Comparison of ENCODE assay signal across 13 mouse cellular contexts in the genomic region with DNA sequence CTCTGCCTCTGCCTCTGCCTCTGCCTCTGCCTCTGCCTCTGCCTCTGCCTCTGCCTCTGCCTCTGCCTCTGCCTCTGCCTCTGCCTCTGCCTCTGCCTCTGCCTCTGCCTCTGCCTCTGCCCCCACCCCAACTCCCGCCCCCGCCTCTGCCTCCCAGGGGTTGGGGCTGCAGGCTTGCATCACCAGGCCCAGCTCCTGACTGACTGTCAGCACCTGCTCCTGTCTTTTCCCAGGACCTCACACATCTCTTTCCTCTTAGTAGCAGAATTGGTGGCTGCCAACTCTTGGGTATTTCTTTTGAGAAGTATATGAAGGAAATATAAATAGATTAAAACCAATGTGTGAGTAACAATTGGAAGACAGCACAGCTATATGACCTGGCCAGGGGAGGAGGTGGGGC.
"Had no signal": no experiment of that assay in that cellular context is flagged by ENCODE, and none has a peak within 500 bp of the region (broad histone marks: within the 10 kb centered on the region; RNA-seq: fewer than 3 reads in every experiment).

No protein-coding gene starts in this region.

- H3K9me3 ChIP-seq: midbrain, embryonic 10.5 days; midbrain, embryonic 12.5 days; neural tube, embryonic 12.5 days had no signal

- H3K4me1 ChIP-seq: midbrain, embryonic 10.5 days; midbrain, embryonic 12.5 days; neural tube, embryonic 12.5 days had no signal

- H3K27me3 ChIP-seq: midbrain, embryonic 12.5 days; neural tube, embryonic 12.5 days had no signal

- H3K4me2 ChIP-seq: lung, embryonic 14.5 days; midbrain, embryonic 12.5 days; neural tube, embryonic 12.5 days had no signal

- H3K9ac ChIP-seq: lung, embryonic 14.5 days; midbrain, embryonic 12.5 days; neural tube, embryonic 12.5 days had no signal

- H3K27ac ChIP-seq: midbrain, embryonic 10.5 days; midbrain, embryonic 12.5 days; neural tube, embryonic 12.5 days had no signal

- ATAC-seq: midbrain, embryonic 16.5 days had no signal

- H3K4me3 ChIP-seq: midbrain, embryonic 10.5 days; midbrain, embryonic 12.5 days; neural tube, embryonic 12.5 days had no signal

- DNase-seq: lung, adult 18-20 months; lung, embryonic 14.5 days; lung, postnatal 10 days; lung, postnatal 4 days; midbrain, embryonic 14.5 days; right cerebral cortex, postnatal 14 days; thymus, adult 18-20 months; thymus, postnatal 14 days; thymus, postnatal 36 days had no signal
